Mouse (Mus musculus): ENCODE measurements around the gene Hax1. TPM values are rescaled to one million over a fixed set of nuclear protein-coding genes. Genes with fewer than 3 reads are reported as not detected.

The Hax1 gene
- polyA plus RNA-seq, 2 experiments: 59.9 to 108 TPM

DNA sequence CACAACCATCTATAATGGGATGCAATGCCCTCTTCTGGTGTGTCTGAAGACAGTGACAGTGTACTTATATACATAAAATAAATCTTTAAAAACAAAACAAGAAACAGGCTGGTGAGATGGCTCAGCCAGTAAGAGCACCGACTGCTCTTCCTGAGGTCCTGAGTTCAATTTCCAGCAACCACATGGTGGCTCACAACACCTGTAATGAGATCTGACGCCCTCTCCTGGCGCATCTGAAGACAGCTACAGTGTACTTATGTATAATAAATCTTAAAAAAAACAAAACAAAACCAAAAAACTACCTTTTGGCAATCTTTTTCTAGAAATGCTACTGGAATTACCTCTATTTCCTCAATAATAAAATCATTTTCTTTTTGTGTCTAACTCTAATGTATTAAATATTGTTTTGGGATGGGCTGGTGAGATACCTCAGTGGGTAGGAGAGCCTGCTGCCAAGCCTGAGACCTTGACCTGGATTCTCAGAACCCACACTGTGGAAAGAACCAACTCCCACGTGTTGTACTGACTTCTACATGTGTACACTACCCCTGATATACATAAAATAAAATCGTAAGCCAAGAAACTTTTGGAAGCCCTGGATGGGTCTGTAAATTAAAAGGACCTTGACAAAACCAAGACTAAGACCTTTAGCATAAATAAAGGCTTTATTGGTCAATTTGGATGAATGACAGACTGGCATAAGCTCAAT is 3.6 kb downstream of the Hax1 start:
- Histone ChIP-seq H3K9ac (replicated peaks) (no peak overlapping the region), H3K4me2 (ENCODE audit: low read depth) (no peak overlapping the region), H3K4me3 (ENCODE audit: insufficient read depth in 1 of 2, low read depth in 2 of 2, low read length in 2 of 2) (no peak overlapping the region), H3K27me3 (ENCODE audit: control insufficient read depth, insufficient read depth, low read length) (no peaks in the 10 kb centered on the region), H3K9me3 (ENCODE audit: control insufficient read depth, low read length) (no peaks in the 10 kb centered on the region), H3K4me1 (replicated peaks; ENCODE audit: control insufficient read depth in 2 of 2, insufficient read depth in 2 of 2, low read length in 1 of 2) (peaks cover 0 to 12% of the 10 kb centered on the region in 2 experiments; a peak in 2 of 4 replicates), H3K27ac (no peak overlapping the region), H3K36me3 (replicated peaks; ENCODE audit: control insufficient read depth, insufficient read depth, low read depth) (peaks cover 11% of the 10 kb centered on the region)
- WGBS (ENCODE audit: insufficient replicate concordance): 78% methylated on average over 5 of the region's 5 CpGs
- no peak for TF ChIP-seq EP300 (IDR thresholded peaks at IDR 0.05; ENCODE audit: low read depth)
- TF ChIP-seq CTCF (IDR thresholded peaks at IDR 0.05; ENCODE audit: low read depth): 0 out of 2 replicates have a peak, but pooled peaks have one; percentile 18
- no peak for ATAC-seq (ENCODE audit: insufficient read depth)
- DNase-seq (ENCODE audit: low read depth in 3 of 3, low spot score in 3 of 3): no peak

GRCm38 (mm10) chr3:89987822-89988221 is 10.8 kb downstream of the Hax1 start:
- no peaks in the 10 kb centered on the region for H3K27me3 ChIP-seq (ENCODE audit: control insufficient read depth, insufficient read depth, low read length)
- DNase-seq (ENCODE audit: low read depth in 3 of 3, low spot score in 3 of 3): no peak
- H3K9ac ChIP-seq (replicated peaks): no peak overlapping the region
- no peak for TF ChIP-seq EP300 (IDR thresholded peaks at IDR 0.05; ENCODE audit: low read depth)
- no peak for TF ChIP-seq CTCF (IDR thresholded peaks at IDR 0.05; ENCODE audit: low read depth)
- no peak for ATAC-seq (ENCODE audit: insufficient read depth)
- no peaks in the 10 kb centered on the region for H3K9me3 ChIP-seq (ENCODE audit: control insufficient read depth, low read length)
- H3K36me3 ChIP-seq (replicated peaks; ENCODE audit: control insufficient read depth, insufficient read depth, low read depth): no peaks in the 10 kb centered on the region
- H3K27ac ChIP-seq: no peak overlapping the region
- H3K4me3 ChIP-seq (ENCODE audit: insufficient read depth in 1 of 2, low read depth in 2 of 2, low read length in 2 of 2): no peak overlapping the region
- no peaks in the 10 kb centered on the region for H3K4me1 ChIP-seq (replicated peaks; ENCODE audit: control insufficient read depth in 2 of 2, insufficient read depth in 2 of 2, low read length in 1 of 2)
- WGBS (ENCODE audit: insufficient replicate concordance): 47% methylated on average over 4 of the region's 4 CpGs
- no peak overlapping the region for H3K4me2 ChIP-seq (ENCODE audit: low read depth)

DNA sequence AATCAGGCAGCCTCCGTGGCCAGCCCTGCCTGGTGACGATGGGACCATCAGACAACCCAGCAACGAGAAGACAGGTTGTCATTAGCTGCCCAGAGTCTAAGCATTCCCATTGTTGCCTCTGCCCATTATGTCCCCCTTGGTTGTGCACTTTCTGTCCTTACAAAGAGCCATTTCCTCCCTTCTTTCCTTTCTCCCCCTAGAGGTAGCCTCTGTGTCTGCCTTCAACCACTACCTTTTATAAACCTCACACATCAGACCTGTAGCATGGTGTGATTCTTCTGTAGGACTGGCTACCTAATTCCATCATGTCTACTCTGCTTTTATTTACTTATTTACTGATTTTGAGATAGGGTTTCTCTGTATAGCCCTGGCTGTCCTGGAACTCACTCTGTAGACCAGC is 11.4 kb downstream of the Hax1 start:
- H3K27me3 ChIP-seq (ENCODE audit: control insufficient read depth, insufficient read depth, low read length): no peaks in the 10 kb centered on the region
- DNase-seq (ENCODE audit: low read depth in 3 of 3, low spot score in 3 of 3) (no peak), ATAC-seq (ENCODE audit: insufficient read depth) (no peak)
- no peak overlapping the region for H3K9ac ChIP-seq (replicated peaks)
- no peak overlapping the region for H3K4me2 ChIP-seq (ENCODE audit: low read depth)
- H3K27ac ChIP-seq: no peak overlapping the region
- no peaks in the 10 kb centered on the region for H3K4me1 ChIP-seq (replicated peaks; ENCODE audit: control insufficient read depth in 2 of 2, insufficient read depth in 2 of 2, low read length in 1 of 2)
- TF ChIP-seq CTCF (IDR thresholded peaks at IDR 0.05; ENCODE audit: low read depth) (peak; percentile 8; the same call in 1 of the 2 replicates), EP300 (IDR thresholded peaks at IDR 0.05; ENCODE audit: low read depth) (no peak)
- 30% methylated on average over 3 of the region's 3 CpGs for WGBS (ENCODE audit: insufficient replicate concordance)
- no peaks in the 10 kb centered on the region for H3K9me3 ChIP-seq (ENCODE audit: control insufficient read depth, low read length)
- no peaks in the 10 kb centered on the region for H3K36me3 ChIP-seq (replicated peaks; ENCODE audit: control insufficient read depth, insufficient read depth, low read depth)
- no peak overlapping the region for H3K4me3 ChIP-seq (ENCODE audit: insufficient read depth in 1 of 2, low read depth in 2 of 2, low read length in 2 of 2)

DNA sequence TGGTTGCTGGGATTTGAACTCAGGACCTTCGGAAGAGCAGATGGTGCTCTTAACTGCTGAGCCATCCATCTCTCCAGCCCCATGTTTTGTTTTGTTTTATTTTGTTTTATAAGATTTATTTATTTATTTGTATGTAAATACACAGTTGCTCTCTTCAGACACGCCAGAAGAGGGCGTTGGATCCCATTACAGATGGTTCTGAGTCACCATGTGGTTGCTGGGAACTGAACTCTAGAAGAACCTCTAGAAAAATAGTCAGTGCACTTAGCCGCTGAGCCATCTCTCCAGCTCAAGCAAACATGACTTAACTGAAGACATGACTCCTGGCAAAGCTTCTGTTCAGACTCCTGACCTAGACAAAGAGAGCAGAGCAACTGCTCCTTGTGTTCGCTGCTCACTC is 16.2 kb downstream of the Hax1 start:
- H3K4me1 ChIP-seq (replicated peaks; ENCODE audit: control insufficient read depth in 2 of 2, insufficient read depth in 2 of 2, low read length in 1 of 2): no peaks in the 10 kb centered on the region
- TF ChIP-seq CTCF (IDR thresholded peaks at IDR 0.05; ENCODE audit: low read depth) (no peak), EP300 (IDR thresholded peaks at IDR 0.05; ENCODE audit: low read depth) (no peak)
- H3K9me3 ChIP-seq (ENCODE audit: control insufficient read depth, low read length): no peaks in the 10 kb centered on the region
- no peak for ATAC-seq (ENCODE audit: insufficient read depth)
- no peak overlapping the region for H3K4me2 ChIP-seq (ENCODE audit: low read depth)
- no peaks in the 10 kb centered on the region for H3K36me3 ChIP-seq (replicated peaks; ENCODE audit: control insufficient read depth, insufficient read depth, low read depth)
- H3K4me3 ChIP-seq (ENCODE audit: insufficient read depth in 1 of 2, low read depth in 2 of 2, low read length in 2 of 2): no peak overlapping the region
- no peak overlapping the region for H3K27ac ChIP-seq
- no peak overlapping the region for H3K9ac ChIP-seq (replicated peaks)
- 59% methylated on average over 5 of the region's 5 CpGs for WGBS (ENCODE audit: insufficient replicate concordance)
- H3K27me3 ChIP-seq (ENCODE audit: control insufficient read depth, insufficient read depth, low read length): no peaks in the 10 kb centered on the region
- no peak for DNase-seq (ENCODE audit: low read depth in 3 of 3, low spot score in 3 of 3)

DNA sequence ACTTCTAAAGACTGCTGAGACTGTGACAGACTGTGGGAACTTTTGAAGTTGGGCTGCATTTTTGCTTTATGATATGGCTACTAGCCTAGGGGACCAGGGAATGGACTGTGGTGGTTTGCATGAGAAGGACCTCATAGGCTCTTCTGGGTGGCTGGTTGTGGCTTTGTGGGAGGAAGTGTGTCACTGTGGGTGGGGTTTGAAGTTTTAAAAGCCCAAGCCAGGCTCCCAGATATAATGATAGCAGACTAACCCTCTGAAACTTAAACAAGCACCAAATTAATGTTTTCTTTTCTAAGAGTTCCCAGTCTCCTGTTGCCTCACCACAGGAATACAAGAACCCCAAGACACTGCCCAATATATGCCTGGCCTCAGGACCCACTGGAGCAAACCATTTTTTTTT is 21.7 kb downstream of the Hax1 start:
- Histone ChIP-seq H3K4me1 (replicated peaks; ENCODE audit: control insufficient read depth in 2 of 2, insufficient read depth in 2 of 2, low read length in 1 of 2) (no peaks in the 10 kb centered on the region), H3K9me3 (ENCODE audit: control insufficient read depth, low read length) (no peaks in the 10 kb centered on the region), H3K4me2 (ENCODE audit: low read depth) (no peak overlapping the region), H3K27ac (no peak overlapping the region), H3K4me3 (ENCODE audit: insufficient read depth in 1 of 2, low read depth in 2 of 2, low read length in 2 of 2) (no peak overlapping the region), H3K27me3 (ENCODE audit: control insufficient read depth, insufficient read depth, low read length) (no peaks in the 10 kb centered on the region), H3K9ac (replicated peaks) (no peak overlapping the region), H3K36me3 (replicated peaks; ENCODE audit: control insufficient read depth, insufficient read depth, low read depth) (no peaks in the 10 kb centered on the region)
- ATAC-seq (ENCODE audit: insufficient read depth) (no peak), DNase-seq (ENCODE audit: low read depth in 3 of 3, low spot score in 3 of 3) (no peak)
- TF ChIP-seq EP300 (IDR thresholded peaks at IDR 0.05; ENCODE audit: low read depth) (no peak), CTCF (IDR thresholded peaks at IDR 0.05; ENCODE audit: low read depth) (no peak)
